Comparison of ENCODE assay signal across 12 mouse cellular contexts in the genomic region with DNA sequence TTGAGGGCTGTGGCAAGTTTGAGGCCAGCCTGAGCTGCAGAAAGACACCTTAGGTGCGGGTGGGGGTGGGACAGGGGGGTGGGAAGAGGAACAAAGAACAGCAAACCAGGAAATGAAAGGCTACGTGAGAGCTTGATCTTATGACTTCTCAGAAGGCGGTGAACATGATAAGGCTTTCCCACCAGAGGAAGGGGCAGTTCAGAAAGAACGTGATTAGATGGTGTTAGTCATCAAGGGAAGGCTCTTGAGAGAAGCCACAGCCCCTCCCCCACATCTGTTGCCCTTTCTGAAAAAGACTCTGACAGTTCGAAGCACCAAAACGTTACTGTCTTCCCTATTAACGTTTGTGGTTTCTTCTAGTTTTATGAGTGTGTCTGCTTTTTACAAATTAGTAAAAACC.
DNase-seq lines count a peak whose midpoint lies in the region; ATAC-seq and TF ChIP-seq lines count a peak whose summit lies in the region.
"Had no signal": no experiment of that assay in that cellular context is flagged by ENCODE, and none has a peak within 500 bp of the region (broad histone marks: within the 10 kb centered on the region; RNA-seq: fewer than 3 reads in every experiment).

No protein-coding gene starts in this region.

- no peak overlapping the region for H3K4me3 ChIP-seq in CH12.LX (replicated peaks in 1 of 3; ENCODE audit: low read depth in 2 of 3, low read length in 2 of 3, poor library complexity in 1 of 3)
- H3K4me3 ChIP-seq in megakaryocyte, embryonic 14.5 days (replicated peaks), result peak overlapping the region; percentile 73
- H3K4me3 ChIP-seq: hindbrain, embryonic 12.5 days; midbrain, embryonic 12.5 days had no signal

- no peak for TF ChIP-seq POLR2A in CH12.LX (IDR thresholded peaks at IDR 0.05; ENCODE audit: low read depth, low read length)

- no peak for TF ChIP-seq RAD21 in CH12.LX (IDR thresholded peaks at IDR 0.05; ENCODE audit: low read depth, low read length)

- no peaks in the 10 kb centered on the region for H3K27me3 ChIP-seq in CH12.LX (replicated peaks)
- peaks cover 1% of the 10 kb centered on the region for H3K27me3 ChIP-seq in megakaryocyte, embryonic 14.5 days (replicated peaks)
- H3K27me3 ChIP-seq: hindbrain, embryonic 12.5 days had no signal

- peak; percentile 90 for ATAC-seq in common myeloid progenitor, adult 5-6 weeks (replicated peaks; ENCODE audit: low read depth, poor library complexity, severe bottlenecking)

- TF ChIP-seq CTCF in CH12.LX (conservative IDR thresholded peaks at IDR 0.05 in 1 of 2, IDR thresholded peaks at IDR 0.05 in 1 of 2; ENCODE audit: low read depth in 2 of 2, low read length in 2 of 2), result no peak

- no peaks in the 10 kb centered on the region for H3K79me2 ChIP-seq in CH12.LX (replicated peaks; ENCODE audit: control insufficient read depth, extremely low read depth, insufficient read depth, poor library complexity, severe bottlenecking)

- TF ChIP-seq EP300 in CH12.LX (IDR thresholded peaks at IDR 0.05; ENCODE audit: low read length), result peak; percentile 81

- H3K27ac ChIP-seq in CH12.LX (ENCODE audit: insufficient read depth, low read depth), result no peak overlapping the region
- H3K27ac ChIP-seq: hindbrain, embryonic 12.5 days; midbrain, embryonic 12.5 days had no signal

- no peaks in the 10 kb centered on the region for H3K36me3 ChIP-seq in CH12.LX (replicated peaks in 1 of 2; ENCODE audit: control insufficient read depth in 1 of 2, insufficient read depth in 1 of 2, low read length in 1 of 2)
- no peaks in the 10 kb centered on the region for H3K36me3 ChIP-seq in megakaryocyte, embryonic 14.5 days (replicated peaks; ENCODE audit: low read length)
- H3K36me3 ChIP-seq: hindbrain, embryonic 12.5 days; midbrain, embryonic 12.5 days had no signal

- peak overlapping the region; percentile 79 for H3K4me2 ChIP-seq in CH12.LX (ENCODE audit: insufficient read depth, low read depth, poor library complexity, severe bottlenecking)
- H3K4me2 ChIP-seq: hindbrain, embryonic 12.5 days; midbrain, embryonic 12.5 days had no signal

- peaks cover 5 to 44% of the 10 kb centered on the region in 2 experiments; a peak in 3 of 4 replicates for H3K4me1 ChIP-seq in CH12.LX (ENCODE audit: control insufficient read depth in 1 of 2, insufficient read depth in 2 of 2)
- H3K4me1 ChIP-seq in megakaryocyte, embryonic 14.5 days, result peaks cover 48% of the 10 kb centered on the region

- H3K9ac ChIP-seq in CH12.LX (ENCODE audit: insufficient read depth, low read depth), result peak overlapping the region; percentile 2; the same call in 1 of the 2 replicates
- H3K9ac ChIP-seq: hindbrain, embryonic 12.5 days; midbrain, embryonic 12.5 days had no signal

- H3K9me3 ChIP-seq in CH12.LX (replicated peaks; ENCODE audit: low read length), result no peaks in the 10 kb centered on the region
- no peaks in the 10 kb centered on the region for H3K9me3 ChIP-seq in megakaryocyte, embryonic 14.5 days
- H3K9me3 ChIP-seq: hindbrain, embryonic 12.5 days; midbrain, embryonic 12.5 days had no signal

- DNase-seq in lung, postnatal 36 days, result peak; percentile 58
- DNase-seq in lung, adult 18-20 months, result no peak
- DNase-seq in CH12.LX (ENCODE audit: extremely low read depth), result peak; percentile 95
- DNase-seq in spleen, postnatal 4 days (ENCODE audit: low spot score in 2 of 2), result no peak
- DNase-seq in cerebellum, postnatal 14 days, result no peak
- DNase-seq in gastrocnemius, adult 18-20 months (ENCODE audit: low spot score), result no peak
- DNase-seq: cerebellum, adult 9-11 months; right cerebral cortex, adult 18-20 months had no signal

- dilution Hi-C loops in CH12.LX (cut with MboI; ENCODE audit: extremely low pct_ligation_motif_present, extremely low pct_unique_long_range_greater_than_20kb, low sequenced_read_pairs), result no loop called here

- in situ Hi-C loops in CH12.LX (cut with MboI; ENCODE audit: low pct_ligation_motif_present, low pct_unique_long_range_greater_than_20kb, low sequenced_read_pairs), result no loop called here

TF ChIP-seq in CH12.LX, 34 proteins besides CTCF, POLR2A, EP300 and RAD21:
- TF ChIP-seq MEF2A (IDR thresholded peaks at IDR 0.05; ENCODE audit: borderline replicate concordance, low read depth, low read length), result peak; percentile 83
- no peak for TF ChIP-seq USF1 (IDR thresholded peaks at IDR 0.05; ENCODE audit: low read depth, low read length)
- no peak for TF ChIP-seq NRF1 (IDR thresholded peaks at IDR 0.05; ENCODE audit: low read depth, low read length)
- peak; percentile 66; the same call in 1 of the 2 replicates for TF ChIP-seq SIN3A (IDR thresholded peaks at IDR 0.05; ENCODE audit: low read length)
- TF ChIP-seq TBP (conservative IDR thresholded peaks at IDR 0.05; ENCODE audit: low read depth, low read length), result 0 out of 2 replicates have a peak, but pooled peaks have one; percentile 34
- peak; percentile 92 for TF ChIP-seq CHD2 (IDR thresholded peaks at IDR 0.05; ENCODE audit: low read length)
- no peak for TF ChIP-seq PAX5 (IDR thresholded peaks at IDR 0.05; ENCODE audit: low read length)
- peak; percentile 69 for TF ChIP-seq JUND (conservative IDR thresholded peaks at IDR 0.05; ENCODE audit: low read depth, low read length)
- 0 out of 2 replicates have a peak, but pooled peaks have one; percentile 46 for TF ChIP-seq MYC (IDR thresholded peaks at IDR 0.05; ENCODE audit: low read depth, low read length)
- TF ChIP-seq CHD1 (IDR thresholded peaks at IDR 0.05; ENCODE audit: low read depth, low read length), result no peak
- no peak; the same call in 1 of the 2 replicates for TF ChIP-seq RCOR1 (conservative IDR thresholded peaks at IDR 0.05; ENCODE audit: low read depth, low read length)
- TF ChIP-seq MAZ (IDR thresholded peaks at IDR 0.05; ENCODE audit: low read depth, low read length), result 0 out of 2 replicates have a peak, but pooled peaks have one; percentile 59
- no peak for TF ChIP-seq E2F4 (IDR thresholded peaks at IDR 0.05; ENCODE audit: insufficient replicate concordance, low read depth, low read length)
- peak; percentile 78 for TF ChIP-seq MAX (IDR thresholded peaks at IDR 0.05; ENCODE audit: low read length)
- TF ChIP-seq ZMIZ1 (IDR thresholded peaks at IDR 0.05; ENCODE audit: low read depth, low read length), result no peak
- TF ChIP-seq IRF4 (IDR thresholded peaks at IDR 0.05; ENCODE audit: low read depth, low read length), result peak; percentile 86
- TF ChIP-seq TCF12 (IDR thresholded peaks at IDR 0.05; ENCODE audit: low read depth, low read length), result peak; percentile 69; the same call in 1 of the 2 replicates
- TF ChIP-seq HCFC1 (IDR thresholded peaks at IDR 0.05; ENCODE audit: low read depth, low read length), result peak; percentile 46; the same call in 1 of the 2 replicates
- TF ChIP-seq ETS1 (conservative IDR thresholded peaks at IDR 0.05; ENCODE audit: low read depth, low read length), result peak; percentile 98
- peak; percentile 42; the same call in 1 of the 2 replicates for TF ChIP-seq JUN (IDR thresholded peaks at IDR 0.05; ENCODE audit: insufficient read depth, low read depth, low read length)
- TF ChIP-seq BHLHE40 (IDR thresholded peaks at IDR 0.05; ENCODE audit: low read depth, low read length), result peak; percentile 98
- peak; percentile 81 for TF ChIP-seq ELF1 (IDR thresholded peaks at IDR 0.05; ENCODE audit: low read depth, low read length)
- no peak for TF ChIP-seq ZNF384 (IDR thresholded peaks at IDR 0.05; ENCODE audit: low read depth, low read length)
- no peak for TF ChIP-seq MAFK (IDR thresholded peaks at IDR 0.05; ENCODE audit: insufficient replicate concordance, low read length)
- TF ChIP-seq NELFE (IDR thresholded peaks at IDR 0.05; ENCODE audit: low read depth, low read length), result no peak
- no peak for TF ChIP-seq UBTF (IDR thresholded peaks at IDR 0.05; ENCODE audit: low read depth, low read length)
- TF ChIP-seq ZKSCAN1 (IDR thresholded peaks at IDR 0.05; ENCODE audit: borderline replicate concordance, low read depth, low read length), result no peak
- TF ChIP-seq KAT2A (IDR thresholded peaks at IDR 0.05; ENCODE audit: insufficient replicate concordance, low read length), result no peak
- TF ChIP-seq ZC3H11A (IDR thresholded peaks at IDR 0.05; ENCODE audit: low read depth, low read length), result no peak
- TF ChIP-seq MXI1 (IDR thresholded peaks at IDR 0.05; ENCODE audit: low read depth, low read length), result peak; percentile 43; the same call in 1 of the 2 replicates
- no peak for TF ChIP-seq GABPA (IDR thresholded peaks at IDR 0.05; ENCODE audit: insufficient replicate concordance, low read depth, low read length)
- TF ChIP-seq USF2 (conservative IDR thresholded peaks at IDR 0.05; ENCODE audit: low read depth, low read length), result no peak
- TF ChIP-seq POLR2AphosphoS2 (IDR thresholded peaks at IDR 0.05; ENCODE audit: low read depth, low read length), result no peak
- TF ChIP-seq SMC3 (IDR thresholded peaks at IDR 0.05; ENCODE audit: low read depth, low read length), result no peak

Comparison
In these comparisons a context has a peak if more than half of its experiments do, and no peak if none do; other contexts are left out.
1. DNase-seq: peak in lung, postnatal 36 days (single experiment) and CH12.LX (single experiment); none in lung, adult 18-20 months (0 of 2), spleen, postnatal 4 days (0 of 2), cerebellum, postnatal 14 days (0 of 2) and gastrocnemius, adult 18-20 months (single experiment).